Mouse (Mus musculus): ENCODE results near the gene Gm156.
"Not testable (repeated sequence)": the region's sequence is repeated elsewhere in the genome, so short reads cannot be mapped to it uniquely, and the experiment has no call there.

Gm156 gene

DNA sequence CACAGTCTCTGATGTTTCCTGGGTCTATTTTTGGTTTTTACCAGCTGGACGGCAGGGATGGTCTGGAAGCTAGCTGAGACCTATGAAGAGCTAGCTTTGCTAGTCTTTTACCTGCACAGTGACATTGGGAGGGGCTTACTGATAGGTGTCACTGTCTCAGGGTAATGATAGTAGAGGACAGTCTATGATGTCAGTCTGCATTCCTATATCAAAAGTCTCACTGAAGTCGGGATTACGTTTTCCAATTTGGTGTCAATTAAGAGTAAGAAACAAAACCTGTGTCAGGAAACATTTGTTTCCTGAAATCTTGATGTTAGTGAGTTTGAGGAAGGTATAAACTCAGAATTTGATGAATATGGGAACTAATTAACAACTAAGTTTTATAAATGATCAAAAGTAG lies at the start of gene Gm156:
Gene Gm156 (minus strand): TSS at position 101 of the 400 bp plus-strand sequence.
- not testable (repeated sequence) for DNase-seq (ENCODE audit: low spot score in 2 of 2)

- no peak for DNase-seq (ENCODE audit: low spot score in 2 of 2)
Observed at GRCm38 (mm10) chr6:129825559-129825958, 41.5 kb upstream of the Gm156 start.

GRCm38 (mm10) chr6:129824004-129824403 lies 39.9 kb upstream of the Gm156 start:
- DNase-seq (ENCODE audit: low spot score in 2 of 2) = no peak

DNA sequence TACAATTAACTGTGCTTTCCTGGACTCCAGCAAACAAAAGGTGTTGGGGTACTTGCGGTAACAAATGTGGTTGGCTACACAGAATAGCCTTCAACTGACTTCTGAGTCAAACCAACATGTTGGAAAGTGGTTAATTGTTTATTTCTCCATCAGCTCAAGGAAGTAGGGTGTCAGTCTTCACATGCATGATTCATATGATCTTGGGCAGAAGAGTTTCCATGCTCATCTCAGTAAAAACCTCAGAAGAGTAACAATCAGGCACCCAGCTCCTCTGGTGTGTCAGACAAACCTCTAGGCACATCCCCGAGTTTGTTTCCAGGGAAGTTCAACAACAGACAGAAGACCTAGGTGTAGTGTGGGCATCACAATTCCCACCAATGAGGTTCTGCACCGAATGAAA lies 33.7 kb upstream of the Gm156 start:
- DNase-seq (ENCODE audit: low spot score in 2 of 2) = no peak

- DNase-seq (ENCODE audit: low spot score in 2 of 2) = no peak
Observed at GRCm38 (mm10) chr6:129747654-129748032, 36.4 kb downstream of the Gm156 start.

GRCm38 (mm10) chr6:129747016-129747653 lies 36.9 kb downstream of the Gm156 start:
- DNase-seq (ENCODE audit: low spot score in 2 of 2) = no peak

- no peak for DNase-seq (ENCODE audit: low spot score in 2 of 2)
Observed at GRCm38 (mm10) chr6:129746151-129746550, 37.9 kb downstream of the Gm156 start.

GRCm38 (mm10) chr6:129740069-129740721 lies 43.9 kb downstream of the Gm156 start, which contains the start of gene Klri2:
Klri2 (minus strand) TSS chr6:129740484.
- DNase-seq (ENCODE audit: low spot score in 2 of 2) = no peak

DNA sequence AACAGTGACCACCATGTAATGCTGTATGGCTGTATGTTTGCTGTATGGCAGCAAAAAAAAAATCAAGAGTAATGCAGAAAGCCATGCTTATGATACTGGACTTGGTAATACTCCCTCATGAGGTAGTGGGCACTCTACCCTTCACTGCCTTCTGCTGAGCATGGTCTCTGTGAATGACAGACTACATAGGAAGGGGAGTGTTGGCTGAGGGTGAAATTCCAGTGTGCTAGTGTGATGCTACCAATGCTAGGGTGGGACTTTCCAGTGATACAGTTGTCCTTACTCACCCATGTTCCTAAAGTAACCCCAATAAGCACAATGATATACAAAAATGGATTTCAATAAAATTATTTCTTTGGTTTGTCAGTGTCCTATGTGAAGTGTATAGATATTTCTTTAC lies 47.7 kb downstream of the Gm156 start:
- DNase-seq (ENCODE audit: low spot score in 2 of 2) = no peak

DNA sequence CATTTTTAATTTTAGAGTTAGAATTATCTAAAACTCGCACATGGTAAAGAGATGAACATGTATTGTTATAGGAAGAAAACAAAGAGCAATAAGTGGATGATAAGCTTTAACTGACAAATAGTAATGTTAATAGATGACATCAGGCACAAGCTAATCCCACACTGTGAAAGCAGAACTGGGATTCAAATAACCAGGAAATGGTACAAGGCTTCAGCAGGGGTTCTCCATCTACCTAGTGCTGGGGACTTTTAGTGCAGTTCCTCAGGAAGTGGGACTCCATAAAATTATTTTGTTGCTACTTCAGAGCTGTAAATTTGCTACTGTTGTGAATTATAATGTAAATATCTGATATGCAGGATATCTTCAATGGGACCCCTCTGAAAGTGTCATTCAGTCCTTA lies 56.8 kb downstream of the Gm156 start:
- DNase-seq (ENCODE audit: low spot score in 2 of 2) = no peak

DNA sequence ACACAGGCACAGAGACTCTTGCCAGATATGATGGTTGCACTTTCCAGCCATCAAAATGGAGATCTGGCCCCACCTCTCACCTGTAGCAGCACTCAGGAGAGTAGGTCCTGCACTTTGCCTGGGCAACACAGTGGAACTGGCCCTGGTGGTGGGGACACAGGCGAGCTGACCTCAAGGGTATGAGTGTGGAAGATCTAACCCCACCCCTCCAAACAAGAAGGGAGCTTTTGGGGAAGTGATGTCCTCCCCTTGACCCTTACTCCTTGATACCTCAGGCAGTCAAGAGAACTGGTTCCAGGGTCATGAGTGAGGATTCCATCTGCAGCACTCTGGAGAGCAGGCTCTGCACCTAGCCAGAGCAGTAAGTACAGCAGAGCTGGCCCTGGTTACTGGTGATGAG lies 62.7 kb downstream of the Gm156 start:
- no peak for DNase-seq (ENCODE audit: low spot score in 2 of 2)

- DNase-seq (ENCODE audit: low spot score in 2 of 2) = no peak
Observed at GRCm38 (mm10) chr6:129720487-129720886, 63.6 kb downstream of the Gm156 start.

GRCm38 (mm10) chr6:129717032-129717431 lies 67.0 kb downstream of the Gm156 start, which contains the start of gene Klri1:
Klri1 (minus strand) TSS chr6:129717132.
- no peak for DNase-seq (ENCODE audit: low spot score in 2 of 2)

All from left cerebral cortex, adult 9 months (tissue).